Mouse (Mus musculus) layer of hippocampus, adult 9-10 months (tissue): ENCODE results near the gene Rps15.

Experiments
- DNase-seq: peaks from one replicate; pipeline ENCODE4 v3.0.0; 2022; ENCODE audit warnings: low spot score

The Rps15 gene

DNA sequence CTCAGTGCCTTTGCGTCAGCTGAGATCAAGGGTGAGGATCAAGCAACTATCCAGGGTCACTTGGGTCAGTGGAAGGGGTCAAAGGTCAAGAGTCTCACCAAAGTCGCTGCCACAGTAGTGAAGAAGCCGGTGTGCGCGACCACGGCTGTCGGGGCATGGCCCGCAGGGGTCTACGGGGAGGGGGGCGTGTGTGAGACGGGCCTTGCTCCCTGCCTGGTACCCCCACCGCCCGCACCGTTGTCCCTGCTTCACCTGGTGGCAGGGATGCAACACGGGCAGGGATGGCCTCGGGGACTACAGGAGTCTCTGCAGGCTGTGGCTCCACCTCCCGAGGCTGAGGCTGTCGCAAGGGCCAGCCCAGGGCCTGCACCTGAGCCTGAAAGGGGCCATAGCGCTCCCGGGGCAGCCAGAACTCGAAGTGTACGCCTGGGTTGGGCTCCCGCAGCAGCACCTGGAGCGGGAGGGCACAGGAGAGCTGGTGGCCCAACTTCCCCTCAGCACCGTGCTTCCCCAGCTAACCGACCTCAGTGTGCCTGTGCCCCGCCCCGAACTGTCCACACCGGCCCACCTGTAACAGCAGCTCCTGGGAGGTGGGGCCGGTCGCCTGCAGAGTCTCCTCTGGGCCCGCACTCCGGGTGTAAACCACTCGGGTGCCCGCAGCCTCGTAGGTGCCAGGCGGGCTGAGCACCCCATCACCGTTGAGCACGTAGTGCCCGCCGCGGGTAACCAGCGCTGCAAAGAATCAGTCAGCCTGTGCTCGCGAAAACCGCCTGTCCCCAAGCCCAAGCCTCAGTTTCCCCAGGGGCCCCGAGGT, 49.4 kb downstream of the Rps15 start:
- no peak for DNase-seq

- no peak for DNase-seq
Observed at GRCm38 (mm10) chr10:80342305-80342748, 50.1 kb downstream of the Rps15 start.

DNA sequence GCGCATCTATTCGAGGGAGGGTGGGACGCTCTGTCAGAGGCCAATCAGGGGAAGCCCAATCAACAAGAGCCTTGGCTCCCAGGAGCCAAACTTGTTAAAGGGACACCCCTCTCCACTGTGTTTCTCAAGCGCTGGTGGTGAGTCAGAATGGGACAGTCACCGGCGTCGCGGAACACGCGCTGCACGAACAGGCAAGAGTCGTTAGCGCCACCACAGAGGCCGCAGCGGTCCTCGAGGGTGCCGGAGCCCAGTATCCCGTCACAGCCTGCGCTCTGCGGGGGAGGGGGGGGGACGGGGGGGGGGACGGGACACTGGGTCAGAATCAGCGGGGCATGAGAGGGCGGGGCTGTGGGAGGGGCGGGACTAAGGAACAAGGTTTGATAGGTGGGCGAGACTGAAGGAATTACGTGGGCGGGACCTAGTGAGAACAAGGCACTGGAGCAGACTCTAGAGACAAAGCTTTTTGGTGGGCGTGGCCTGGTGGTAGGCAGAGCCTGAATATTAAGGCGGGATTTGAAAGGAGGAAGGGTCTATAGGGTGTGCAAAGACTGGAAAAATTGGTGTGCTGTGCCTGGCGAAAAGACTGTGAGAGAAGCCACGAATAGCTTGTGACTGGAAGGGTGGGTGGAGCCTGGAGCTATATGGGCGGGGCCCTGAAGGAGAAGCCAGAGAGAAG, 50.6 kb downstream of the Rps15 start:
- DNase-seq, result no peak

- DNase-seq, result no peak
Observed at GRCm38 (mm10) chr10:80343425-80343895, 51.2 kb downstream of the Rps15 start.
